Mouse (Mus musculus) neural tube, embryonic 13.5 days (tissue): Measurements from ENCODE around the gene Mapk6. TPM values are rescaled to one million over a fixed set of nuclear protein-coding genes. Genes with fewer than 3 reads are reported as not detected.

Experiments
- ATAC-seq: fragments of 200-750 bp; cut with Nextera tagmentation; 2 replicates; pipeline ENCODE4 v1.8.0; 2017; ENCODE audit warnings: low read depth, mild to moderate bottlenecking, moderate TSS enrichment, moderate library complexity
- H3K27ac ChIP-seq: fragments of 300-500 bp; sonication (generic); replicated peaks from 2 replicates; pipeline ENCODE4 v1.5.1; 2015; ENCODE audit warnings: moderate library complexity, mild to moderate bottlenecking, inconsistent platforms
- H3K27me3 ChIP-seq: fragments of 300-500 bp; sonication (generic); 2 replicates; pipeline ENCODE4 v1.6.1; 2015; ENCODE audit warnings: mild to moderate bottlenecking, inconsistent platforms
- H3K36me3 ChIP-seq: fragments of 300-500 bp; sonication (generic); 2 replicates; pipeline ENCODE4 v1.6.1; 2015; ENCODE audit warnings: mild to moderate bottlenecking, inconsistent platforms
- H3K4me1 ChIP-seq: fragments of 300-500 bp; sonication (generic); replicated peaks from 2 replicates; pipeline ENCODE4 v1.6.1; 2015; ENCODE audit warnings: inconsistent platforms
- H3K4me2 ChIP-seq: fragments of 300-500 bp; sonication (generic); 2 replicates; pipeline ENCODE4 v1.6.1; 2015; ENCODE audit warnings: inconsistent platforms, mild to moderate bottlenecking, moderate library complexity
- H3K4me3 ChIP-seq: fragments of 300-500 bp; sonication (generic); 2 replicates; pipeline ENCODE4 v1.5.1; 2015; ENCODE audit warnings: mild to moderate bottlenecking, inconsistent platforms
- H3K9ac ChIP-seq: fragments of 300-500 bp; sonication (generic); 2 replicates; pipeline ENCODE4 v1.6.1; 2015; ENCODE audit warnings: moderate library complexity, mild to moderate bottlenecking, inconsistent platforms
- H3K9me3 ChIP-seq: fragments of 300-500 bp; sonication (generic); 2 replicates; pipeline ENCODE4 v1.6.1; 2016; ENCODE audit warnings: inconsistent platforms
- WGBS: fragments of 180-500 bp; shearing (Covaris S2); methylation state at CpG from one replicate; pipeline ENCODE4 v1.1.7; 2015; 5-methylcytosine and 5-hydroxymethylcytosine counted together
- polyA plus RNA-seq: library from polyadenylated mRNA; unstranded; fragments of >200 nt; fragmentation: Nextera tagmentation; extraction: Ambion mirVana; gene quantifications from 2 replicates; pipeline ENCODE4 v1.2.1, GENCODE M21; 2015

Gene Mapk6
- polyA plus RNA-seq, 1 experiment from 2014 or later = 170 TPM

DNA sequence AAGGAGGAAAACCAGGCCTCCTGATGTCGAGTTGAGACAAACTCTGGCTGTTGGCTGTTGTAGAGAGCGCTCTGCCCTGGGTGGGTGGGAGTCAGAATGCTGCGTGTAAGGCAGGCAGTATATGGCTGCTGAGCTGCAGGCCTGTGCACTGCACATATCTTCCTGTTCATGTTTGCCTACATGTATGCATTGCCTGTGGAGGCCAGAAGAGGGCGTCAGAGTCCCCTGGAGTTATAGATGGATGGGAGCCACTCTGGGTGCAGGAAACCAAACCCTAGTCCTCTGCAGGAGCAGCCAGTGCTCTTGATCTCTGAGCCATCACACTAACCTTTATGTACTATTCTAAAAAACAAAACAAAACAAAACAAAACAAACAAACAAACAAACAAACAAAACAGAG lies 75.4 kb downstream of the Mapk6 start:
- Histone ChIP-seq H3K9me3 (no peaks in the 10 kb centered on the region), H3K36me3 (peaks cover 84% of the 10 kb centered on the region), H3K4me2 (no peak overlapping the region), H3K4me3 (no peak overlapping the region), H3K4me1 (no peaks in the 10 kb centered on the region), H3K27ac (no peak overlapping the region), H3K27me3 (no peaks in the 10 kb centered on the region), H3K9ac (no peak overlapping the region)
- ATAC-seq = no peak
- WGBS = 85% methylated on average over 4 of the region's 4 CpGs

DNA sequence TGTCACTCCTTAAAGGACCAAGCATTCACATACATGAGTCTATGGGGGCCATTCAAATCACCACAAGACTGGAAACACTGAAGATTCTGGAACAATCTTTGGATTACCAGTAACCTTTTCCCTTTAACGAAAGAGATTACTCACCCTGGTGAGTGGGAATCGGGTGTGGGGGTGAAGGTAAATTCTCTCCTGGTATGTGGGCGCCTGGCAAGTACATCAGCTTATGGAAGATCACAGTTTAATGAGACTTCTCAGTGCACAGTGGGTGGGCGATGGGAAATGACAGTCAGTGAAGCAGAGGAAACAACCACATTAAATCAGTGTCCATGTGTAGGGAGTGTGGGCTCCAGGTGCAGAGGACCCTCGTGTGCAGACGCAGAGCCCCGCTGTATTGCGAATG lies 79.0 kb downstream of the Mapk6 start:
- Histone ChIP-seq H3K4me1 (no peaks in the 10 kb centered on the region), H3K27me3 (no peaks in the 10 kb centered on the region), H3K36me3 (peaks cover 72% of the 10 kb centered on the region), H3K4me3 (no peak overlapping the region), H3K9ac (no peak overlapping the region), H3K27ac (no peak overlapping the region), H3K9me3 (no peaks in the 10 kb centered on the region), H3K4me2 (no peak overlapping the region)
- WGBS = 77% methylated on average over 8 of the region's 8 CpGs
- no peak for ATAC-seq

DNA sequence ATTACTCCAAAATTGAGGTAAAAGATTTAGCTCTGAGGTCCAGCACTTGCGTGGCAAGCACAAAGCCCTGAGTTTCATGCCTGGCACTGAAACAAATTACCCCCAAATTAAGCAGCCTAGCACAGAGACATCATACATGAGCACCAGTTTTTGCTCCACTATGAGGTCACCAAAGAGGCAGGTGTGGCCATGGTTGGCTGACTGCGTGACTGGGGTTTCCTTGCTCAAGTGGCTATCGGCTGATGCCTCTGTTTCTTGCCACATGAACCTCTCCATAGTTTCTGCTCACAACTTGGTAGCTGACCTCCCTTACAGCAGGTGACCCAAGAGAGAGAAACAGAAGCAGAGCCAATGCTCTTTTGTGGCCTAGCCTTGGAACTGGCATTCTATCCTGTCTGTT lies 81.8 kb downstream of the Mapk6 start:
- H3K9ac ChIP-seq = no peak overlapping the region
- no peaks in the 10 kb centered on the region for H3K9me3 ChIP-seq
- no peaks in the 10 kb centered on the region for H3K27me3 ChIP-seq
- no peak overlapping the region for H3K4me3 ChIP-seq
- no peak overlapping the region for H3K4me2 ChIP-seq
- H3K27ac ChIP-seq = no peak overlapping the region
- no peaks in the 10 kb centered on the region for H3K4me1 ChIP-seq
- no peak for ATAC-seq
- peaks cover 60% of the 10 kb centered on the region for H3K36me3 ChIP-seq
- 93% methylated on average over 3 of the region's 3 CpGs for WGBS

GRCm38 (mm10) chr9:75322099-75322885 lies 87.5 kb downstream of the Mapk6 start:
- WGBS = 85% methylated on average over 13 of the region's 13 CpGs
- ATAC-seq = no peak
- H3K9ac ChIP-seq = no peak overlapping the region
- no peaks in the 10 kb centered on the region; the same call in 1 of the 2 replicates for H3K4me1 ChIP-seq
- no peak overlapping the region for H3K4me2 ChIP-seq
- H3K27ac ChIP-seq = no peak overlapping the region
- H3K27me3 ChIP-seq = no peaks in the 10 kb centered on the region
- H3K9me3 ChIP-seq = no peaks in the 10 kb centered on the region
- peaks cover 21% of the 10 kb centered on the region for H3K36me3 ChIP-seq
- no peak overlapping the region for H3K4me3 ChIP-seq

DNA sequence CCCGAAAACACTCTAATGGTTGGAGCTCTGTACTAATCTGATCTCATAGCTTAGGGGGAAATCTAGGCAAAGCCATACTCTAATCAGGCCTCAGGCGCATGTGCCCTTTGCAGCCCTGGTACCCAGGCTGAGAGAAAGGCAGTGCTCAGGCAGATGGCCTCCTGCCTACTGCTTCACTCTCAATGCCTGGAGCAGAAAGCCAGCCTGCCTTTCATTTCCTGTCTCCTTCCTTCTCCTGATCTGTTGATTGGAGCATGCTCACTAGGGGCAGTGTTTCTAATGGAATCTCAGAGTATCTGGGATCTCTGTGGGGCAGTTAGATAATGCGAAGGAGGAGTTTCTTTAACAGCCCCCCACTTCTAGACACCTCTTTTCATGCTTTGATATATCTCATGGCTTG lies 90.4 kb downstream of the Mapk6 start:
- 83% methylated on average over 3 of the region's 3 CpGs for WGBS
- Histone ChIP-seq H3K9me3 (no peaks in the 10 kb centered on the region), H3K36me3 (peaks cover 5% of the 10 kb centered on the region; the same call in 1 of the 2 replicates), H3K27me3 (no peaks in the 10 kb centered on the region), H3K4me1 (peaks cover 17% of the 10 kb centered on the region), H3K4me3 (no peak overlapping the region), H3K27ac (peak overlapping the region; percentile 39; the same call in 1 of the 2 replicates), H3K4me2 (no peak overlapping the region), H3K9ac (no peak overlapping the region)
- ATAC-seq = no peak

Other genes with a start within 250 kb of the Mapk6 start
- 0.45 TPM in 2 replicates for gene Myo5c, start 178.0 kb downstream of the Mapk6 start, polyA plus RNA-seq
- gene Gnb5, start 103.7 kb downstream of the Mapk6 start, polyA plus RNA-seq = 60.7 and 63.7 TPM in 2 replicates
- gene Bcl2l10, start 62.2 kb downstream of the Mapk6 start, polyA plus RNA-seq = not detected in 2 replicates
- 41.4 and 44.5 TPM in 2 replicates for gene Leo1, start 31.5 kb upstream of the Mapk6 start, polyA plus RNA-seq
- gene Tmod3, start 149.7 kb upstream of the Mapk6 start, polyA plus RNA-seq = 73.8 and 91.2 TPM in 2 replicates
- 171 and 178 TPM in 2 replicates for gene Tmod2, start 201.3 kb upstream of the Mapk6 start, polyA plus RNA-seq
- 26.9 and 27.0 TPM in 2 replicates for gene Lysmd2, start 215.7 kb upstream of the Mapk6 start, polyA plus RNA-seq